Mouse (Mus musculus) mature B cell (primary cell): ENCODE measurements around the gene Vmn1r31.

ENCODE experiments used
- in situ Hi-C: fragments of 300-500 bp; cut with MboI; formaldehyde crosslinking; loops from 2 replicates; pipeline ENCODE4 v1.14.3; 2019

Vmn1r31 gene

DNA sequence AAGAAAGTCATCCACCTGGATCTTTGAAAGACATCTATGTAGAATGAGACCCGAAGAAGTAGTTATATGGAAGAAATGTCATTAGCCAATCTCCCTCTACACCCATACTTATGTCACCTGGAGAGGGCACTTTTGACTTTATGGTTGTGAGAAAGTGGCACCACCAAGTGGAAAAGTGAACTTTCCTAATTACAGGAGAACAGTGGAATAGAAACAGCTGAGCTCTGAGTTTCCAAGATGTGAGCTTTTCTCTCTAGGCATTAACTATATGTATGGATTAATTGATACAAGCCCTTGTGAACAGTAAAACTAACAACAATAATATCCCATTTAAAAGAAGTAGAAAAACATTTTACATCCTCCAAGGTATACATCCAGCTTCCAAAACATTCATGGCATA is at the start of gene Vmn1r31:
TSS of gene Vmn1r31 (minus strand) at position 101 of the 400 bp plus-strand sequence.
- in situ Hi-C loops = no loop called here

- in situ Hi-C loops = no loop called here
Measured at GRCm38 (mm10) chr6:58443285-58443684, 31.8 kb downstream of the Vmn1r31 start, which contains the start of gene Vmn1r30. Vmn1r30 (minus strand) TSS chr6:58443385.
